Mouse (Mus musculus) E14TG2a.4 (cell line): ENCODE measurements around the gene Kcnd2.
"Not testable (repeated sequence)": the region's sequence is repeated elsewhere in the genome, so short reads cannot be mapped to it uniquely, and the experiment has no call there.

ENCODE experiments used
- H3K27me3 ChIP-seq: 2 replicates; pipeline ENCODE4 v1.6.1; 2014; ENCODE audit warnings: low read length, control low read depth; ENCODE audit not compliant: insufficient read depth
- H3K36me3 ChIP-seq: 2 replicates; pipeline ENCODE4 v1.6.1; 2014; ENCODE audit warnings: low read length, control low read depth; ENCODE audit not compliant: insufficient read depth
- H3K4me1 ChIP-seq: replicated peaks from 2 replicates; pipeline ENCODE4 v1.6.1; 2014; ENCODE audit warnings: low read depth, low read length, control low read depth
- H3K4me3 ChIP-seq: replicated peaks from 2 replicates; pipeline ENCODE4 v1.5.1; 2014; ENCODE audit warnings: mild to moderate bottlenecking, low read length
- H3K9me3 ChIP-seq: 2 replicates; pipeline ENCODE4 v1.6.1; 2014; ENCODE audit warnings: low read length, control low read depth
- CTCF ChIP-seq: conservative IDR thresholded peaks from 2 replicates; pipeline ENCODE4 v1.5.1; 2014; ENCODE audit warnings: low read length
- NANOG ChIP-seq: IDR thresholded peaks from 2 replicates; pipeline ENCODE4 v1.6.1; 2014; ENCODE audit warnings: borderline replicate concordance, low read length, mixed read lengths
- POU5F1 ChIP-seq: IDR thresholded peaks from 2 replicates; pipeline ENCODE4 v1.6.1; 2014; ENCODE audit warnings: low read length, borderline replicate concordance

Gene Kcnd2

DNA sequence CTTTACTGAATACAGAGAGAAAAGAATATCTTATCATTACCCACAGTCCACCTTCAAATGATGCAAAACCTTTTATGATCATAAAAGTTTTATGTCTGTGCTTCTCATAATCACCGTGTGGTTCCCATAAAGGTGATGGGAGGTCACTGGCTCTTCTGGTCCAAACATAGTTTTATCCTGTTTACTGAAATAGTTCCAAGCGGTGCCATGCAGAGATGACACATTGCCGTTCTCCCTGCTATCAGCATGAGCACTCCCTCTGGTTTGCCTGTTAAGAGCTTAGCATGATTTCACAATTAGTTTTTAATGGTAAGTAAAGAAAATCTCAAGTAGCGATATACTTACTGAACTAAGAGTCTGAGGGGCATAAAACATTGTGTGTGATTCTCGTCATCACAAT is 43.7 kb downstream of the Kcnd2 start:
- Histone ChIP-seq H3K36me3 (no peaks in the 10 kb centered on the region), H3K4me3 (no peak overlapping the region), H3K4me1 (no peaks in the 10 kb centered on the region), H3K27me3 (no peaks in the 10 kb centered on the region), H3K9me3 (no peaks in the 10 kb centered on the region)
- TF ChIP-seq CTCF: no peak
- no peak for TF ChIP-seq NANOG
- TF ChIP-seq POU5F1: no peak

DNA sequence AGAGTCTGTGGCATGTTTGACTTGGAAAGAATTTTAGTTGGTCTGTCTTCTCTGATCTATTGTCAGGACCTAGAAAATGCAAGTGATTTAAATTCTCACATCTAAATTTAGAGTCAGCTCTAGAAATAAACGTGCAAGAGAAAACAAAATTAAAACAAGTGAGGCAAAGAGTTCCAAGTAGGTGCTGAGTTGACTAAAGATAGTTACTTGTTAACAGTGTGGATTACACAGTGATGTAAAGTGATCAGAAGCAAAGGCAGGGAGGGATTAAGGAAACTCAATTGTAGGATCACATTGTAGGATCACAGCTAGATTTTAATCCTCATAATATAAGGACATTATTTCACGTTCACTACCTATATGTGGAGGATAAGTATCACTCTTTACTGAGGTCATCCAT is 52.6 kb downstream of the Kcnd2 start:
- no peaks in the 10 kb centered on the region for H3K9me3 ChIP-seq
- H3K36me3 ChIP-seq: no peaks in the 10 kb centered on the region
- H3K27me3 ChIP-seq: no peaks in the 10 kb centered on the region
- no peak overlapping the region for H3K4me3 ChIP-seq
- TF ChIP-seq NANOG: no peak
- TF ChIP-seq CTCF: no peak
- TF ChIP-seq POU5F1: no peak
- H3K4me1 ChIP-seq: no peaks in the 10 kb centered on the region

DNA sequence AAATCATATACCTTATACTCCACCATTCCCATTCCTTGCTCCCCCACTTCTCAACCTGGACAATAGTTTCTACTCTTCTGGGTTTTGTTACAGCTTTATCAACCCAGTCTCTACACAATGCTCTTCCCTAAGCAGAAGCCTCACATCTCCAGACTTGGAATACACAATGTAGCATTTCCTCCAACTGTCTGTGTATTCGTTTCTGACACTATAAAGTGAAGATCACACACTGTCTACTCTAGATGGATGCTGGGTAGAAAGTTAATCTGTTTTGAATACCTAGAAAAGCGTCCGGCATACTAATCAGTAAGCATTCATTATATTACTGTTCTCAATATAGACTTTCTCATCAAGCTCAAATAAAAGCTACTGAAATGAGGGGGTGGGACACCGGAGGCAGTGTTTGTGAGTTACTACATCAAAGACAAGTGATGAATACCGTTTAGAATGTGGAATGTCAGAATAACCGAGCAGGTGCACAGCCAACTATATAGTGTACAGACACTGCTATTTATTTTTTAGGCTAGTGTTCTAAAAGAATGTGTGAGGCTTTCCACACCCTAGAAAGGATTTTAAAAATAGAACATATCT is 62.1 kb downstream of the Kcnd2 start:
- Histone ChIP-seq H3K9me3 (no peaks in the 10 kb centered on the region), H3K4me3 (no peak overlapping the region), H3K27me3 (no peaks in the 10 kb centered on the region), H3K36me3 (no peaks in the 10 kb centered on the region), H3K4me1 (no peaks in the 10 kb centered on the region)
- no peak for TF ChIP-seq POU5F1
- TF ChIP-seq NANOG: no peak
- no peak for TF ChIP-seq CTCF

DNA sequence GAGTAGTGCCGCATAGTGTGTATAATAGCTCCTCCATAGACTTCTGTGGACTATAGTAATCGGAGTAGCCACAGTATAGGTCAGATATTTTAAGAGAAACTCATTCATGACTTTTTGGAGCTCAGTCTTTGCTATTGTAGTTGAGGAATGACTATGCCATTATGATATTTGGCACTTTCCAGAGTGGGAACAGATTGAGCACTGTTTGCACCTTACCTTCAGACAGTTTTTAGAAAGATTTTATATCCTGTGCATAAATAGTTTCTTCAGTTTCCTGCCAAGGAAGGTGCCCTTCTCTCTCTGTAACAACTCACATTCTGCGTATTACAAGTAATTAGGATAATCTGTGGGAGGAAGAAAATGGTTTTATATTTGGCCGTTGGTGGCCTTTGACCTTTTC is 89.6 kb downstream of the Kcnd2 start:
- Histone ChIP-seq H3K4me3 (no peak overlapping the region), H3K27me3 (no peaks in the 10 kb centered on the region), H3K36me3 (no peaks in the 10 kb centered on the region), H3K9me3 (no peaks in the 10 kb centered on the region), H3K4me1 (no peaks in the 10 kb centered on the region)
- TF ChIP-seq NANOG (no peak), POU5F1 (no peak), CTCF (no peak)

DNA sequence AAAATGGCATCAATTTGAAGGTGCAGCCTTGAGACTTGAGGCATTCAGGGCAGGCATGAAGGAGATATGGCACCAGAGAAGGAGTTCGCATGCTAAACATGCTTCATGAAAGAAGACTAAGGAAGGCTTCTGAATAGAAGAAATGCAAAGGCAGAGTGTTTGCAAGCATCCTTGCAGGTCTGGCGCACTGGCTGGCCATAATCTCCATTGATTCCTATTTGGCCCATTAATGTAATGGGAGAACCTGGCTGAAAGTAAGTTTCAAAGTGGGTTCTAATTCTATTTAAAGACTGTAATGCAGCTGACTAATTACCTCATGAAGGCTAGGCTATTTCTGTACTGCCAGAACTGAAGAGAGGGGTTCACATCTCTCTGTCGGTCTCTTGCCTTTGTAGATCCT is 94.9 kb downstream of the Kcnd2 start:
- Histone ChIP-seq H3K27me3 (no peaks in the 10 kb centered on the region), H3K4me1 (no peaks in the 10 kb centered on the region), H3K9me3 (no peaks in the 10 kb centered on the region), H3K36me3 (no peaks in the 10 kb centered on the region), H3K4me3 (no peak overlapping the region)
- no peak for TF ChIP-seq NANOG

DNA sequence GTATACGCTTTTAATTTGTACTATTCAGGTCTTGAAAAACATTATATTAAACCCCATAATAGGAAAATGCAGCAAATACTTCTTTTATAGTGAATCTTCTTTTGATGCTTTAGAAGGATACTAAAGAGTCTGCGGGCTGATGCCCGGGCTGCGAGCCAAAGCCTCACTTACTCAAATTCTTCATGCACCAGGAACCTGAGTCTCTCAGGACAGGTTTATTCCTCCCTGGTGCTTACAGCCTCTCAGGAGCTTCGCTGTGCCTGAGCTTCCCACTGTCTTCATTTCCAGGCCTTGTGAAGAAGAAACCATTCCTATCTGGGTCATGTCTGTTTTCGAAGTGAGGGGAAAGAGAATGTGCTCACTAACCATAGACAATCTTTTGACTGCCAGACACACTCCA is 106.1 kb downstream of the Kcnd2 start:
- H3K4me3 ChIP-seq: no peak overlapping the region
- H3K4me1 ChIP-seq: peaks cover 16% of the 10 kb centered on the region
- no peak for TF ChIP-seq CTCF
- H3K36me3 ChIP-seq: no peaks in the 10 kb centered on the region
- H3K9me3 ChIP-seq: no peaks in the 10 kb centered on the region
- no peaks in the 10 kb centered on the region for H3K27me3 ChIP-seq

DNA sequence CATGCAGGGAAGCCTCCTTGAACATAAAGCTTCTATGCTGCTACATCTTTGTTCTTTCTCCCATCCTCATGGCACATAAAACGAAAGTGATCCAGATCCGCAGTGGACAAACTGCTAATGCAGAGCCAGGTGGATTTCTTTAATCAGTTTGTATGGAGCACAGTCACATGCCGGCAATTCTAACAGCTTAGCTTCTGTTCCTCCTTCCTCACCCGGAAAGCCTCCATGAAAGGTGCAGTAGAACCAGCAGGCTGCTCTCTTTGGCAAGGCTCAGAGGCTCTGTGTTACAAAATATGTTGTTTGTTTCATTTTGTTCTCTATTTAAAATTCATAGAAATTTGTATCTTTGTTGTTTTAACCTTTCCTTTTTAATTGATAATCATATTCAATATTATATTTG is 106.9 kb downstream of the Kcnd2 start:
- no peaks in the 10 kb centered on the region for H3K36me3 ChIP-seq
- TF ChIP-seq POU5F1: no peak
- TF ChIP-seq CTCF: no peak
- TF ChIP-seq NANOG: no peak
- H3K4me3 ChIP-seq: no peak overlapping the region
- H3K9me3 ChIP-seq: no peaks in the 10 kb centered on the region
- H3K4me1 ChIP-seq: peaks cover 21% of the 10 kb centered on the region
- H3K27me3 ChIP-seq: no peaks in the 10 kb centered on the region

DNA sequence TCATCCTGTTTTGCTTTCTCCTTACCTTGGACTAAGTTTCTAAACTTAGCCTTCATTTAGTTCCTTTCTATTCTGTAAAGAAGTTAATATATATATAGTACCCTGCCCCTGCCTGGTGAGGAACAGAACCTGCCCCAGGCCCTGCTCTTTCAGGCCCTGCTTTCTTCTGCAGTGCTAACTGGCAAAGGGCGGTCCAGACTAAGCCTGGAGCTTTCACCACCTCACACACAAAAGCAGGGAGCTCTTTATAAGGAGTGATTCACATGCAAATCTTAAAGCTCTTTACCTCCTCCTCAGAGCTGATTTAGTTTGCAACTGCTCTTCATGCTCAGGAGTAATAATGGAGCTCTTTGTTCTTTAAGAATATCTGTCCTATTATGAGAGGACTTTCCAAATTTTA is 109.9 kb downstream of the Kcnd2 start:
- H3K4me3 ChIP-seq: no peak overlapping the region
- no peak for TF ChIP-seq CTCF
- TF ChIP-seq POU5F1: no peak
- TF ChIP-seq NANOG: no peak; the same call in 1 of the 2 replicates
- H3K9me3 ChIP-seq: no peaks in the 10 kb centered on the region
- H3K4me1 ChIP-seq: peaks cover 21% of the 10 kb centered on the region
- no peaks in the 10 kb centered on the region for H3K36me3 ChIP-seq
- no peaks in the 10 kb centered on the region for H3K27me3 ChIP-seq

DNA sequence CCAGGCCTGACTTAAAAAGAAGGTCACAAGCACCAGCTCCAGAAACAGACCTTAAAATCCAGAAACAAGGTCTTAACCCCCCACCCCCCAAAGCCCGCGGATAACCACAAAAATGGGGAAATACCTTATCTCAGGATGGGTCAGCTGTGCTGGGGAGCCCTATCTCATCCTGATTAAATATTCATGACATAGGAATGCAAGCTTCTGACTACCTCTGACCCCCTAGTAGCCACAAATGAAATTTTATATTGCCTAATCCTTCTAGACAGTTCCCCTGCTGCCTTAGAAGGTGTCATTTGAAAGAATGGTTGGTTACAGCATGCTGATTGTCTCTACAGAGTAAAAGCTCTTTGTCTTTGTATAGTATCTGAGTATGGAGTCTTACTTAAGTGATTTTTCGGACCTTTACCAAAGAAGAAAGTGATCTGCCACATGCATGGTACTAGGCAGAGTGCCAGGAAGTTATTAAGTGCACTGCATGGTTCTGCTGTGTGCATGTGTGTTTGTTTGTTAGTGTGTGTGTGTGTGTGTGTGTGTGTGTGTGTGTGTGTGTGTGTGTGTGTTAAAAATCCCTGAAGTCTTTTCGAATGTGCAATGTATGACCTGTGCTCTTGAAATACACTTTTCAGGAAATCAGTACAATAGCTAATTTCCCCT is 111.9 kb downstream of the Kcnd2 start:
- Histone ChIP-seq H3K4me3 (no peak overlapping the region), H3K36me3 (no peaks in the 10 kb centered on the region), H3K9me3 (no peaks in the 10 kb centered on the region), H3K4me1 (peaks cover 21% of the 10 kb centered on the region), H3K27me3 (no peaks in the 10 kb centered on the region)
- no peak for TF ChIP-seq NANOG
- TF ChIP-seq POU5F1: no peak
- TF ChIP-seq CTCF: no peak

DNA sequence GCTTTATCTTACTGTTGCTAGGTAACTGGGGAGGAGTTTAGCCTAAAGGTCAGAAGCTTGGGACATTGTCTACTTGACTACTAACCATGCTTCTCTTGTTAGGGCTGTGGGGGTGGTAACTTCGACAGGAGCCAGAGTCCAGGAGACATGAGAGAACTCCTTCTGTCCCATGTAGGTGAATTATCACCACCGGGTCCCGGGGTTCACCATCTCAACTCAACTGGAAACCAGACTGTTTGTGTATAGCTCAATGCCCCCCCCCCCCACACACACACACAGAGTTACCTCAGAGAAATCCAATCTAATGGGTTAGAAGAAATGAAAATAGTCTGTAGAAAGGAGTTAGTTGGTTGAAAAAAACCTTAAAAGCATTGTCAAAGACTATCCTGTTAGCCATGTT is 170.0 kb downstream of the Kcnd2 start:
- H3K4me1 ChIP-seq: not testable (repeated sequence)

More for the DNA sequence above, 170.0 kb downstream of the Kcnd2 start:
- H3K36me3 ChIP-seq, H3K4me3 ChIP-seq, H3K9me3 ChIP-seq, H3K27me3 ChIP-seq: not testable (repeated sequence)
